Mouse (Mus musculus): Measurements from ENCODE around the gene Hmgcl.
A peak's percentile ranks its signal among the peaks of the same experiment; 100 is the strongest.
"Not testable (repeated sequence)": the region's sequence is repeated elsewhere in the genome, so short reads cannot be mapped to it uniquely, and the experiment has no call there.

Gene Hmgcl

DNA sequence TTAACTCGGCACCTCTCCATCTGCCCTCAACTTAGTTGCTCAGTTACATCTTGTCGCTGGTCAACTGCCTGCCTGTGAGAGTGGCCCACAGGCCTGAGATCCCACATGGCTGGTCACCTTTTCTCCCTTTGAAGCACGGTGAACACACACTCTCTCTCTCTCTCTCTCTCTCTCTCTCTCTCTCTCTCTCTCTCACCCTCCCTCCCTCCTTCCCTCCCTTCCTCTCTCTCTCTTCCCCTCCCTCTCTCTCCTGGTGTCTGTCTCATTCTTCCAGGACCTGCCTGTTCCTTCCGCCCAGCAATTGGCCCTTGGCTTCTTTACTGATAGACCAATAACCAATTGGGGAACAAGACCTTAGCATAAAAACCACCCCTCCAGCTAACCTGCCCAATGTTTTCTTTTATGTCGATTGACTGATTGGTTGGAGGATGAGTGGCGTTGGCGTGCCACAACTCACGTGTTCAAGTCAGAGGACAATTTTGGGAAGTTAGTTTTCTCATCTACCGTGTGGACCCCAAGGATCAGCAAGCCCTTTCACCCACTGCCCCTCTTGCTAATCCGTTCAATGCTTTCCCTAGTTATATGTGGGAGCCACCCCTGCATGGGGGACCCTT is 19.9 kb upstream of the Hmgcl start:
- DNase-seq (ENCODE audit: low read depth in 1 of 2, low spot score in 2 of 2): no peak

DNA sequence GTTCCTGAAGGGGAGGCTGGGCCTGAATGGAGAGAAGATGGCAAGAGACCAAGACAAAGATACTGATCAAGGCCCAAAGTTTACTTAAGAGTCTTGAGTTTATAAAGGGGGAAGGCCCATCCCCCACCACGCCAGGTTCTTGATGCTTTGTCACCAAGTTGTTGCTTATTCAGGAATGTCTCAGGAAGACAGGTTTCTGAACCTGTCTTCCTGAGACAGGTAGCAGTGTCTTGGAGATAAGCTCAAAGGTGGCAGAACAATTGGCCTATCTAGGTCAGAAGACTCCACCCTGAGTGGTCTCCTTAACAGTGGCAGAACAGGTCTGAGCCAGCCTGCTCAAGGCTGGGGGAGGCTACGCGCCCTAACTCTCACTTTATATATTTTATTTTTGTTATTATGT is 19.4 kb upstream of the Hmgcl start:
- DNase-seq (ENCODE audit: low read depth in 1 of 2, low spot score in 2 of 2): no peak

DNA sequence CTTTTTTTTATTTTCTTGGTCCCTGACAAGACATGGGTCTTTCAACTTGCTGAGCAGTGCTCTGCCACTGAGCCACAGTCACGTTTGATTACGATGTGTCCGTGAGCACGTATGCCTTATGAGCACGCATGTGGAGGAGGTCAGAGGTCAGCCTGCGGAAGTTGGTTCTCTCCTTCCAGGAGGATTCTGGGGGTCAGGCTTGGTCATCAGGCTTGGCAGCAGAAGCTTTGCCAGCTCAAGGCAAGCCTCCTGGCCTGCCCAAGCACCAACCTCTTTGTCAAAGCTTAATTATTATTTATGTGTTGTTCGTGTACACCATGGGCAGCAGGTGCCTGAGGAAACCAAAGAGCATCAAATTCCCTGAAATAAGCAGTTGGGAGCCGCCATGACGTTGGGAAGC is 17.9 kb upstream of the Hmgcl start:
- no peak for DNase-seq (ENCODE audit: low read depth in 1 of 2, low spot score in 2 of 2)

DNA sequence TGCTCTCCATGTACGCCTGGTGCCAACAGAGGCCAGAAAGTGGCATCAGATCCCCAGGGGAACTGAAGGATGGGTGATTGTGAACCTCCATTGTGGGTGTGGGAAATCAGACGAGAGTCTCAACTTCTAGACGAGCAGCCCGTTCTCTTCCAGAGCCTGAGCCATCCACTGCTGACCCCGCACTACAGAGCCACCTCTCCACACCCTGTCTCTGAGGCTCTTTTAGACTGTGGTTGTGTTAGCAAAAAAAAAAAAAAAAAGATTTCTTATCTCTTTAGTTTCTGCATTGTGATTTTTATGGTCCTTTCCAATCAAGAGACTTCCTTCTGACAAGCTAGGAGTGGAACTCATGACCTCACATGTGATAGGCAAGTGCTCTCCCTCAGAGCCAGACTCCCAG is 16.8 kb upstream of the Hmgcl start:
- no peak for DNase-seq (ENCODE audit: low read depth in 1 of 2, low spot score in 2 of 2)

DNA sequence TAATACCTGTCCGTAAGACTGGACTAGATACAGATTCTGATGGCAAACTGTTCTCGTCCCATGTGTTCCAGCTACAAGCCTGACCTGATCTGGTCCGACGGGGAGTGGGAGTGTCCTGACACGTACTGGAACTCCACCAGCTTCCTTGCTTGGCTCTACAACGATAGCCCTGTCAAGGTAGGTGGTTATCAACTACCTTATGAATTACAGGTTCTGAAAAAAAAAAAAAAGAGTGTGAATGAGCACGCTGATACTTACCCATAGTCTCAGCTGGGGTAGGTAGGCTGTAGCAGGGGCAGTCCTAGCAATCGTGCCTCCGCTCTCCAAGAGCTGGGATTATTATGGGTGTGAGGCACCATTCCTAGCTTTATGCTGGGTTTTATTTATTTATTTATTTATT is 16.4 kb upstream of the Hmgcl start:
- DNase-seq (ENCODE audit: low read depth in 1 of 2, low spot score in 2 of 2): no peak

DNA sequence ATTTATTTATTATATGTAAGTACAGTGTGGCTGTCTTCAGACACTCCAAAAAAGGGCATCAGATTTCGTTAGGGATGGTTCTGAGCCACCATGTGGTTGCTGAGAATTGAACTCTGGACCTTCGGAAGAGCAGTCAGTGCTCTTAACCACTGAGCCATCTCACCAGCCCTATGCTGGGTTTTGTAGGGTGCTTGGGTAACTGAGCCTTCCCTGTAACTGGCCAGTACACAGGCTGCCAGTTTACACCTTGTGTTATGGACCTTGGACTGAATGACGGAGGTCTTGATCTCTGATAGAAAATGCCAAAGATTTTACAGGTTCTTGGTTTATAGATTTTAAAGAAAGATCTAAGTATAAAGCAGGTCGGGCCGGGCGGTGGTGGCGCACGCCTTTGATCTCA is 16.0 kb upstream of the Hmgcl start:
- DNase-seq (ENCODE audit: low read depth in 1 of 2, low spot score in 2 of 2): no peak

DNA sequence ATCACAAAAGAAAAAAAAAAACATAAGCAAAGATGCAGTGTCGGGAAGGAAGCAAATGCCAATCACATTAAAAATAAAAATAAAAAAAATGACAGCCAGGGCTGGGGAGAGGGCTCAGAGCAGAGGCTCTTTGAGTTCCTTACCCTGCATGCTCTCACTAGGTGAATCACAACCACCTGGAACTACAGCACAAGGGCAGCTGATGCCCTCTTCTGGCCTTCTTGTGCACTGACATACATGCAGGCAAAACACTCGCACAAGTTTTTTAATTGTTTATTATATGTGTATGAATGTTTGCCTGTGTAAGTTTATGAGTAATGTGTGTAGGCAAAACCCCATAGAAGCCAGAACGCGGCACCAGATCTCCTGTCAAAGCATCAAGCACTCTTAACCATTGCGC is 14.4 kb upstream of the Hmgcl start:
- no peak for DNase-seq (ENCODE audit: low read depth in 1 of 2, low spot score in 2 of 2)

DNA sequence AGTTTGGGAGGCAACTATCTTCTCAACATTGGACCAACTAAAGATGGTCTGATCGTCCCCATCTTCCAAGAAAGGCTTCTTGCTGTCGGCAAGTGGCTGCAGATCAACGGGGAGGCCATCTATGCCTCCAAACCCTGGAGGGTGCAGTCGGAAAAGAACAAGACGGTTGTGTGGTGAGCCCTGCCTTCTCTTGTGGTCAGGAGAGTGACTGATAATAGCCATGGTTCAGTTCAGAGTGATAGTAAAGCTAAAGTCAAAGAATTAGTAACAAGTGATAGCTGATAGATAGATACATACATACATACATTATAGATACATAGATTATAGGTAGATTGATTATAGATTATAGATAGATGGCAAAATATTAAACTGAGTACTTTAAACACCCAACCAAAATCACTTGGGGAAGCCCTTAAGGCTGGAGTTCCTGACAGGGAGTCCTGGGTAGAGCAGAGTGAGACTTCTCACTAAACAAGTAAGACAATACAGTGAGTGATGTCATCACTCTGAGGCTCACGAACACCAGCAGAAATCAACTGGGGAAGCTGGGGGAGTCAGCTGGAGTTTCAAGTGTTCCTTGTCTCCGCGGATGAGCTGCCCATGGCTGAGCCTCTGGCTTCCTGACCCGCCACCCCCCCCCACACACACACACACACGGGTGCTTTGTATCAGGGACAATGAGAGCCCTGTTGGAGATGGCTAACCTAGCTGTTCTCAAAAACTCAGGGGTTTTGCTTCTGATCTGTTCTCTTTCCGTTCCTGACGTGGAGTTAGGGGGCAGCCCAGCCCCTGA is 11.3 kb upstream of the Hmgcl start:
- no peak for DNase-seq (ENCODE audit: low read depth in 1 of 2, low spot score in 2 of 2)

DNA sequence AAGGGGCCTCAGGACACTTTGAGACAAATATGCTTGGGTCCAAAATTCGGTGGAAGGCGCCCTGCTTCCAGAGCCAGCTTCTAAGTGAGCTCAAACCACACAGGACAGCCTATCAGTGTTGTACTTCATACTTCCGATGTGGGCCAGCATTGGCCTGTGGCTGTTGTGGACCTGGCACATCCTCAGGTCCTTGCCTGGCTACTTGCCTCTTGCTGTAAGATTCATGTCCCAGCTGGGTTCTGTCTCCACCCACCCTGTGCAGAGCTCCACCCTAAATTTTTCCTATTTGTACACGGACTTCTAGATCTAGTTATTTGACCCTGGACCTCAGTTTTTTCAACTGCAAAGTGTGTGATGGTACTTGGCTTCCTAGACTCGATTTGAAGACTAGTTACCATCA is 10.7 kb upstream of the Hmgcl start:
- DNase-seq (ENCODE audit: low read depth in 1 of 2, low spot score in 2 of 2): no peak

DNA sequence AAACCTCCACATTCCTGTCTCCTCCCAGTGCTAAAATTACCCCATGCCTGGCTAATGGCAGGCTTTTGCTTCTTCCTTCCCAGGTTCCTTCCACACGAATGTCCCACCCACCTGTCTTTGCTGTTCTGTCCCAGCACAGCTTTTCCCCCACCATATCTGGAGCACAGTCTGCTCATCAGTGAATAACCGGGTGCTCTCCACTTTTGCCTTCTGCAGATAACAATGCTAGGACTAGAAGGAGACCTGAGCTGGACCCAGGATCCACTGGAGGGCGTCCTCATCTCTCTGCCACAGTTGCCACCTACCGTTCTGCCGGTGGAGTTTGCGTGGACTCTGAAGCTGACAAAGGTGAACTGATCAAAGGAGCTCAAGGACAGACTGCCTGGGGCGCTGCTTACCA is 7.4 kb upstream of the Hmgcl start:
- DNase-seq (ENCODE audit: low read depth in 1 of 2, low spot score in 2 of 2): no peak

DNA sequence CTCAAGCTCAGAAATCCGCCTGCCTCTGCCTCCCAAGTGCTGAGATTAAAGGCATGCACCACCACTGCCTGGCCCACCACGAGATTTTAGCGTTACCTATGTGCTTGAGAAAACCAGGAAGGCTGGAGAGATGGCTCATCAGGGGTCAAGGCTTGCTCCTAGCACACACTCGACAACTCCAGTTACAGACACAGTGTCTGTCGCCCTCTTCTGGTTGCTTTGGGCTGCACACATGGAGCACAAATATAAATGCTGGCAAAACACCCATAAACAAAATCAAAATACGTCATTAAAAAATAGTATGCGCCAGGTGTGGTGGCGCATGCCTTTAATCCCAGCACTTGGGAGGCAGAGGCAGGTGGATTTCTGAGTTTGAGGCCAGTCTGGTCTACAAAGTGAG is 5.2 kb upstream of the Hmgcl start:
- DNase-seq (ENCODE audit: low read depth in 1 of 2, low spot score in 2 of 2): not testable (repeated sequence)

DNA sequence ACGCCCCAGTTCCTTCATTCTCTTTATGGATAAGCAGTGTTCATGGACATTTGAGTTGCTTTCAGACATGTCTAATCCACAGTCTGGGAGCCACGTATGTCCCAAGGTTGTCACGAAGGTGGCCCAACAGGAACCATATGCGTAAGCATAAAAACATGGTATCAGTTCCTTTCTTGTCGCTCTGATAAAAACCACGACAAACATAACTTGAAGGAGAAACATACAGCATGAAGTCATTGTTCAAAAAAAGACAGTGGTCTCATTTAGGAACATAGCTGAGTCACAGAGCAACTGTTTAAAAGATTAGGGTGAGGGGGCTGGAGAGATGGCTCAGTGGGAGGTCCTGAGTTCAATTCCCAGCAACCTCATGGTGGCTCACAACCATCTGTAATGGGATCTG is 4.1 kb upstream of the Hmgcl start:
- DNase-seq (ENCODE audit: low read depth in 1 of 2, low spot score in 2 of 2): no peak

DNA sequence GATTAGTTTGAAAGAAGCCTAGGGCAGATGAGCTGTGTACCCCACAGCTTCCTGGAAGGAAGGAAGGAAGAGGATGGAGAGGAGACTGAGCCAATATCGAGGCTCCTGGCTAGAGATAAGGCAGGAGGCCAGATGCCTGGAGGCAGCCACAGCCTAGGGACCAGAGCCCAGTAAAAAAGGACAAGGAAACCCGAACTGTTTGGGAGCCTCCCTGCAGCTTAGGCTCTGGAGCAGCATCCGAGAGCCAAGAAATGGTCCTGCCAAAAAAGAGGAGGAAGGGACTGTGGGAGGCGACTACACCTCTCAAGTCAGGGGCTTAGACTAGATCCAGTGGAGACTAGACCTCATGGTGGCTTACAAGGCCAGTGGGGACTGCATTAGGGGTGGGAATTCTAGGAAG is 2.9 kb upstream of the Hmgcl start:
- no peak for DNase-seq (ENCODE audit: low read depth in 1 of 2, low spot score in 2 of 2)

DNA sequence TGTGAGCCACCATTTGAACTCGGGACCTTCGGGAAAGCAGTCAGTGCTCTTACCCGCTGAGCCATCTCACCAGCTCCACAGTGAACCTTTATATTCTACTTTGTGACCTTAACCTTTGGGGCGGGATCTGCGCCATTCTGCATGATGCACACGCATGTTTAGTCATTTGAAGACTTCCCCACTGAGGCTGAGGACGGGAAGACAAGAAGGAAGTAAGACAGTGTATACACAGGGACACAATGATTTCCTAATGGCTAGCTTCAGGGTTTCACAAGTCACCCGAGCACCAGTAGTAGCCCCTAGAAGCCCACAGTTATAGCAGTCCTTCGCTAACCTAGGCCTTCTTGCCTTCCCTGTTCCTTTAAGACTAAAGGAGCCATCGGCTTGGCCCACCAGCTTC is 542 bp upstream of the Hmgcl start:
- peak in 1 of 2 experiments; percentile 38 for DNase-seq (ENCODE audit: low read depth in 1 of 2, low spot score in 2 of 2)

DNA sequence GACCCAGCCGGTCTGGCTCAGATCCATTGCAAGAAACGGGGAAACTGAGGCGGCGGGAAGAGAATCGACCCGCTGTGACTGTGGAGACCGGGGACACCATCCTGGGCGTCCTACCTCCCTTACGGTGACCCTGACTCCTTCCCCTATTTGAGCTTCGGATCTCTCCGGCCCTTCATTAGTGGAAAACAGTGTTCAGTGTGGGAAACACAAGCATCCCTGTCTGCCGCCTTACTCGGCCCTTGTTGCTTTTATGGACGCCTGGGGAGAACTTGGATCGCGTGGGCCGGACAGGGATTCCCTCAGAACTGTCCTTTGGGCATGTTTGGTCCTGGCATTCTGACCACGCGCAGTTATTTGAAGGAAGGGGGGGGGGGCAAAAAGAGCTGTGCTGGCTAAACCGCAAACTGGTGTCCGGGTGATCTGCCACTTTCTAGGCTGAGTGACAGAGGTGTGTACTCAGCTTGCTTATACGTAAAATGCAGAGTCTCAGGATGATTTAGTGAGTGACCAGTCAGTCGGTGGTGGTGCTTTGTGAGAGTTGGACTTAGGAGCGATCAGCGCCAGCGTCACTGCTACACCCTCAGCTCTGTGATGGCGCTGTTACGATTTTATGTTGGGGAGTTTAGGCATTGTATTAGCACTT is 532 bp downstream of the Hmgcl start:
- no peak for DNase-seq (ENCODE audit: low read depth in 1 of 2, low spot score in 2 of 2)

DNA sequence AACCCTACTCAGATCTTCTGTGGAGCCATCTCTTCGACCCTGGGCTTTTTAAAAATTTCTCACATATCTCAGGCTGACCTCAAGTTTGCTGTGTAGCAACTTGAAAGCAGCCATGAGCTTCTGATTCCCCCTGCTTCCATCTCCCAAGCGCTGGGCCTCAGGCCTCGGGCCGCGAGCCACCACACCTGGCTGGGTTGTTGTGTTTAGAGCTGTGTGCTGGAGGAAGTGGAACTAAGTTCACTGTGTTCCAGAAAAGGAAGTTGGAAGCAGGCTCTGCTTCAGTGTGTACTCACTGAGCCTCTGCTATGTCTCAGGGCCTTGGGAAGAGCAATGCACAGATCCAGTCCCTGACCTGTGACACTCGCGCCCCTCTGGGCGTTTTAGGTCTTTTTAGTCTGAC is 1.9 kb downstream of the Hmgcl start:
- no peak for DNase-seq (ENCODE audit: low read depth in 1 of 2, low spot score in 2 of 2)

DNA sequence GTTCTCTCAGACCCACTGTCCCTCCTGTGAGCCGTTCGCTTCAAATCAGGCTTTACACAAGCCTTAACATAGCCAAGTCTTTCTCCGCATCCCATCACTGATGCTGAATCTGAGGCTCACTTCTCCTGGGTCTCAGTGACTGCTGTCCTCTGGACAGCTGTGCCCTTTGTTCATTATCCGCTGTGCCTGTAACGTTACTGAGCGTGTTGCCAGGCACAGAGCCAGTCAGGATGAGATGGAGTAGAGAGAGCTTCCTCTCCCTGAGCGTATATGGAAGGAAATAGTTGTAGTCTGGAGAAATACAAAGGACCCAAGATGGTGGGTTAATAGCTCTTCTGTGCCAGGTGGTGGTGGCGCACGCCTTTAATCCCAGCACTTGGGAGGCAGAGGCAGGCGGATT is 3.2 kb downstream of the Hmgcl start:
- no peak for DNase-seq (ENCODE audit: low read depth in 1 of 2, low spot score in 2 of 2)

DNA sequence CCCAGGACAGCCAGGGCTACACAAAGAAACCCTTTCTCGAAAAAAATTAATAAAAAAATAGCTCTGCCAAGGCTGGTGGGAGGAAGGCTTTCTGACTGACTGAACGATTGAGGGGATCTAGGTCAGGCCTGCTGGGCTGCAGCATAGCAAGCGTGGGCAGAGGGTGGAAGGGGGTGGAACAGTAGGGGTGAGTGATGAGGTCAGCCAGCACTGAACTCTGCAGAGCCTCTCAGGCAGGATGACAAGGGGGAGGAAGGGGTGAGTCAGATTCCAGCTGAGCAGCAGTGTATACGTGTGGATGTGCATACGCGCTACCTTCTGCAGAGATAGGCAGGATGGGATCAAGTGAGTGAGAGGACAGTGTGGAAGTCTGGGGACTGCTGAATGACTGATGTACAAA is 3.7 kb downstream of the Hmgcl start:
- DNase-seq (ENCODE audit: low read depth in 1 of 2, low spot score in 2 of 2): no peak

DNA sequence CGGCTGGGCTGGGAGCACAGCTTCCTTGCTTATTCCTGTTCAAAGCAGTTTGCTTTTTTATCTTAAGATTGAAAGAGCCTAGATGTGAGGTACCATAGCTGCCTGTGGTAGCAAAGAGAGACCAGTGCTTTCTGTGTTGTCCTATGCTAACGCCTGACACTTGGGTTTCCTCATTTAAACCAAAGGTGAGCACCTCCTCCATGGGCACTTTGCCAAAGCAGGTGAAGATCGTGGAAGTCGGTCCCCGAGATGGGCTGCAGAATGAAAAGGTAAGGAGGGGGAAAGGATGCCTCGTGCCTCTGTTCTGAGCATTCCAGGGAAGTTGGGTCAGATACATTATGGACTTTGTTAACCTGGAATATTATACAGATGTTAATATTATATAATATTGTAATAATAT is 4.1 kb downstream of the Hmgcl start:
- no peak for DNase-seq (ENCODE audit: low read depth in 1 of 2, low spot score in 2 of 2)

DNA sequence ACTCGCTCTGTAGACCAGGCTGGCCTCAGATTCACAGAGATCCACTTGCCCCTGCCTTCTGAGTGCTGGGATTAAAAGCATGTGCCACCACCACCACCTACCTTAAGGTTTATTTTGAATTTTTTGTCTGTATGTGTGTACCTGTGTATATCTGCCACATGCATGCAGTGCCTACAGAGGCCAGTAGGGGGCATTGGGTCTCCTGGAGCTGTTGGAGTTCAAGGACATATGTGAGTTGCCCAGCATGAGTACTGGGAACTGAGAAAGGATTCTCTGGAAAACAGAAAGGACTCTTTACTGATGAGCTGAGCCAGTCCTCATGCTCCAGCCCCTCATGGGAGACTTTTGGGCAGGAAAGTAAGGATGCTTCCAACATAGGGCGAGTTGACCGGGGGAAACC is 5.3 kb downstream of the Hmgcl start:
- no peak for DNase-seq (ENCODE audit: low read depth in 1 of 2, low spot score in 2 of 2)

DNA sequence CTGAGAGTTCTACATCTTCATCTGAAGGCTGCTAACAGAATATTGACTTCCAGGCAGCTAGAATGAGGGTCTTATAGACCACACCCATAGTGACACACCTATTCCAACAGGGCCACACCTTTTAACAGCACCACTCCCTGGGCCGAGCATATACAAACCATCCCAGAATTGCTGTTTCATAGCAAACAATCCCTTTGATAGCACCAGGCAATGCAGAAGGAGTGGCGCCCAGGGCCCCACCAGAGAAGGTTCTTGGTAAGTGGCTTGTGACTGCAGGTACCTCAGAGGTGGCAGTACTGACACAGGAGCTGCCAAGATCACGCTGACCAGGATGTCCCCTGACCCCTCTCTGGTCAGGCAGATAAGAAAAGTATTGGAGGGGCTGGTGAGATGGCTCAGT is 6.9 kb downstream of the Hmgcl start:
- DNase-seq (ENCODE audit: low read depth in 1 of 2, low spot score in 2 of 2): no peak

DNA sequence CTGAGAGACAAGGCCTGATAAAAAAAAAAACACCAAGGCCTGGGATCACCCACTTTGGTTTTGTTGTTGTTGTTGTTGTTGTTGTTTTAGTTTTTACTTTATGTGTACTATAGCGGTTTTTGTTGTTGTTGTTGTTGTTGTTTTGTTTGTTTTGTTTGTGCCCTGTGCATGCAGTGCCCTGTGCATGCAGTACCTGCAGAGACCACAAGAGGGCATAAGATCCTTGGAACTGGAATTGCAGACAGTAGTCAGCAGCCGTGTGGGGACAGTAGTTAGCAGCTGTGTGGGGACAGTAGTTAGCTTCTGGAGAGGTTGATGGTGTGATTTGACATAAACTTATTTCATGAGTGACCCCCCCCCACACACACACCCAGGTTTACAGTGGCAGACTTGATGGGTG is 8.0 kb downstream of the Hmgcl start:
- DNase-seq (ENCODE audit: low read depth in 1 of 2, low spot score in 2 of 2): peak in 1 of 2 experiments; percentile 64

DNA sequence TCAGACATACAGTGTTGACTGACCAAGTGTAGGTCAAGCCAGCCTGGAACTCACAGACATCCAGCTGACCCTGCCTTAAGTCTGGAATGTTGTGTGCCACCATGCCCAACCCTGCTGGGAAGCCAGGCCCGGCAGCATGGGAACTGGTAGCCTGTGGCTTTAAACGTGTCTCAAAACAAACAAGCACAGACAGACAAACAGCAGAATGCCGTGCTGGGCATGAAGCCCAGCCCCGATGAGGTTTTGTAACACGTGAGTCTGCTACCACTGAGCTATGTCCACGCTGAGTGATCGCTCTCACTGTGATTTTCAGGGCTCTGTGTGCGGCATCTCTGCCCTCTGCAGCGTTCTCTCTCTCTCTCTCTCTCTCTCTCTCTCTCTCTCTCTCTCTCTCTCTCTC is 9.6 kb downstream of the Hmgcl start:
- no peak for DNase-seq (ENCODE audit: low read depth in 1 of 2, low spot score in 2 of 2)
